Mouse (Mus musculus) adrenal gland, postnatal 10 days (tissue): ENCODE measurements around the gene Cenpa. TPM values are rescaled to one million over a fixed set of nuclear protein-coding genes. Genes with fewer than 3 reads are reported as not detected.
A peak's percentile ranks its signal among the peaks of the same experiment; 100 is the strongest.
"Not testable (repeated sequence)": the region's sequence is repeated elsewhere in the genome, so short reads cannot be mapped to it uniquely, and the experiment has no call there.

Experiments used
- DNase-seq: peaks from one replicate; pipeline ENCODE4 v3.0.0; 2021; ENCODE audit warnings: mixed read lengths
- total RNA-seq, 2 experiments: library from RNA; stranded (reverse); gene quantifications; 2 replicates each; pipeline ENCODE4 v1.2.3; 2021

Cenpa gene
- total RNA-seq, 2 experiments from 2014 or later, result 38.0 to 54.0 TPM

DNA sequence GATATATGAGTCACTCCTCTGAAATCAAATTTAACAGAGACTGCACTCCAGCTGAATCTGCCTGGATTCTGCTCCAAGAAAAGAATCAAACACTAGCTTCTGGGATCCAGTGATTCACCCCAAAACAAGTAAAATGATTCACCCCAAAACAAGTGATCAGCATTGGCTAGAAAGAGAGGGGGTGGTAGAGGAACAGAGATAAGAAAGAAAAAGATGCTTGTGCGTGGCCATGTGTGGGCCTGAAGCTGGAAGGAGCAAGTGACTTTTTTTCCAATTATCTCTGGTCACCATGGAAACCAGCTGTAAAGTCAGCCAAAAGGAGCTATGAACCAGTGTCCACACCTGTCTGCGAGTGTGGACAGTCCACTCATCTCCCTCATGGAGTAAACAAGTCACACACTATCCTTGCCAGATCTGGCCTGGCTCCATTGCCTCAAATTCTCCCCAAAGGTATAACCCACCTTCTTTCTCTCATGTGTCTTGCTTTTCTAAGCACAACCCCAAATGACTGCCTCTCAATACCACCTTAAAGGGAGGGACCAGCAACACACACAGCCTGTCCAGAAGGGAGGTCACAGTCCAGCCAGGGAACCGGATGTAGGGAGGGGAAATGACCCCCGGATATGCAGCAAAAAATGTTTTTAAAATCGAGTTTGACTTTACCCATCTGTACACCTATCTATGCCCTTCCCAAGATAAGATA is 22.9 kb upstream of the Cenpa start:
- DNase-seq, result peak; percentile 5

DNA sequence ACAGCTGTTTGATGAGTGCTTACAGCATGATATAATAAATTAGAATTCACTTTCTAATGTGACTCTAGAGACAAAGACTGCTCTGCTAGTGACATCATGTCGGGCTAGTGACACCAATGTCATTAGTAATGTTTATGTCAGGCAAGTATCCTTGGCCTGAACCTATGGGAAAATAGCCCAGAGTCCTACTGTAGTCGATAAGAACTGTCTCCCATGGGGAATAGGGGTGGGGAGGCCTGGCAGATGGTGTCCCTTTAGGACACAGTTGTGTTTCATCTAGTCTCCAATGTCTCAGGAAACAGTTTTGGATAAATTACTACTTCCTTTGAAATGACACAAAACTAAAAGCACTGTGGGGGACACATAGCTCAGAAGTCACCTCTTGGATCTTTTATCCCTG is 20.5 kb upstream of the Cenpa start:
- peak; percentile 17 for DNase-seq

DNA sequence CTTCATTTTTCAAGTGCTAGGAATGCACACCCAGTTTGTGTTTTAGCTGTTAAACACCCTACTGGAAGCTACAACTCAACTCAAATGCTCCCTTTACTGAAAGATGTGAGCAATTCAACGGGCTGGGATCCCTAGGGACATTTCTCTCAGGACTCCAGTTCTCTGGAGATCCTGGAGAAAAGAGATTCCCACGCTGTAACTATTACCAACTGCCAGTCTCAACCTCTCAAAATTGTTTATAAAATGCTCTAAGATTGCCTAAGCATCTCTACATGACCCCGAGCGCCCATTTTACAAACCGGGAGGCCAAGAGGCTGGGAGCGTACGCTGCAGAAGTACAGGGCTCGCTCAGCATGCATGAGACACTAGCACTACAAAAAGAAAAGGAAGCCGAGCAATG is 19.2 kb upstream of the Cenpa start:
- DNase-seq, result no peak

DNA sequence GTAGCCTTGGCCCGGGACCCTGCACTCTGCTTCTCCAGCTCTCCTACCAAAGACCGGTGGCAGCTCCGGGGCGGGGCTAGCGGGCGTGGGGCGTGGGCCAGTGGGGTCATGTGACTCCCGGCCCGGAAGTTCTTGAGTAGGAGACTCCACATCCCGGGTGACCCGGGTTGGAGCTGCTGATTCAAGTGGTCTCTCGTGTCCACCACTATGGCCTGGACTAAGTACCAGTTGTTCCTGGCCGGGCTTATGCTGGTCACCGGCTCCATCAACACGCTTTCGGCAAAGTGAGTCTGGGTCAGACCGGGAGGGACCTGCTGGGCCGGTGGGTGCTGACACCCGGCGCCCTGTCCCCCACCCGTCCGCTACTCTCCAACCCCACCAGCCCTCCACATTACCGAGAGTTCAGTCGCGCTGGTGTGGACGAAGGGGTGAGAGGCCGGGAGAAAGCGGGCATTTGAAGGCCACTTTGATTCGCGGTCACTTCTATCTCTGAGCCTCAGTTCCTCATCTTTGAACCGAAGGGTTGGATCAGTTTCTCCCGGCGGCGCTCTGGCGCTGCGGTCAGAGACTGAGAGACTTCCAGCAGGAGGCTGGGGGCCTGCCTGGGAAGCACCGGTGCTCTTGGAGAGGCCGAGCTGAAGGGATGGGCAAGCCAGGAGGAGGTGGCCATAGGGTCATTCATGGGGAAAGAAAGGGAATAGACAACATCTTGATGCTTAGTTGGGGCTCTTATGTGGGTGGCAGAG is 18.6 kb upstream of the Cenpa start, which contains the start of gene Slc35f6:
TSS of gene Slc35f6 (plus strand) at position 119 of the 746 bp plus-strand sequence.
- peak; percentile 97 for DNase-seq

DNA sequence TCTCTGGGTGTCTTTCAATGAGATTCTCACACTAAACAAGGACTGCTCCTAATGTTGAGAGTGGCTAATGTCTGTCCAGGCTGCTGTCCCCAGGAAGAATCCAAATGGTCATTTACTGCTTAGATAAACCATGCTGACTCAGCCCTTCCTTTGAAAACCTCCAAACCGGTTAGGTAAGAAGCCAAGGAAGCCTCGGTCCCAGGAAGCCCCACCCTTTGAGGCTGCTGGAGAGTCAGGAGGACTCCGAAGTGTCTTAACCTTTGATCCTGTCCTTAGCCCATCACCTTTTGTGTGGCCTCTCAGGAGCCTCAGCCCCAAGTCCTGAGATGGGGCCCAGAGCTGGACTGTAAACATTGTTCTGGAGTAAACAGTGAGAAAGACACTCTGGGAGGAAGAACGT is 17.0 kb upstream of the Cenpa start:
- no peak for DNase-seq

DNA sequence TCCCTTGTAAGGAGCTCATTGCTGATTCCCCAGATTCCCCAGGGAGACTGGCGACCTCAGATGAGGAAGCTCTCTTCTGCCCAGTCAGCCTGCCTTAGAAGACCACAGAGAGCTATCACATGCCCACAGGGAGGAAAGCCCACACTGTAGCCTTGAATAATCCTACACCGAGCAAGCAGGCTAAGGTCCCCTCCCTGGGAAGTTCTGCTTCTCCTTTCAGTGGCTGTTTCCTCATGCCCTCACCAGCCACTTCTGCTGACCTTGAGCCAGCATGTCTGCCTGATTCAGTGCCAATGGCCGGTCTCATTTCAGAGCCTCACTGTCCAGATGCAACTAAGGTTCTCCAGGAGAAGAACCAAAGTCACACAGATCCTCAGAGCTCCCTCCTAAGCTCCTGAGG is 15.8 kb upstream of the Cenpa start:
- DNase-seq, result peak; percentile 56

DNA sequence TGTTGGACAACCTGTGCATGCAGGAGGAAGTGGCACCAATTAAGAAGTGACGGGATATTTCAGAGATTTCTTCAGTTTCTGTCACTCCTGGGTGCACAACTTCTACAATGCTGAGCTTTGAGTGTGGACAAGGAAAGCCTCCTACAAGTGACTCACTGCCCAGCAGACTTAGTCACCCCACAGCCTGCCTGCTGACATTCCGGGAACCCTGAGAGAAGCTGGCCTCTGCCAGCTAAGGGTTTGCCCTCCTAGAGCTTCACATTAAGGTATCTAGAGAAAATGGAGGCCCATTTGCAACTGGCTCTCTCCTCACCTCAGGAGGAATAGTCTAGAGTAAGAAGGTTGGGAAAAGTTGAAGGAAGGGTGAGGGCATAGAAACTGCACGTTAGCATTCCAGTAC is 15.0 kb upstream of the Cenpa start:
- peak; percentile 42 for DNase-seq

DNA sequence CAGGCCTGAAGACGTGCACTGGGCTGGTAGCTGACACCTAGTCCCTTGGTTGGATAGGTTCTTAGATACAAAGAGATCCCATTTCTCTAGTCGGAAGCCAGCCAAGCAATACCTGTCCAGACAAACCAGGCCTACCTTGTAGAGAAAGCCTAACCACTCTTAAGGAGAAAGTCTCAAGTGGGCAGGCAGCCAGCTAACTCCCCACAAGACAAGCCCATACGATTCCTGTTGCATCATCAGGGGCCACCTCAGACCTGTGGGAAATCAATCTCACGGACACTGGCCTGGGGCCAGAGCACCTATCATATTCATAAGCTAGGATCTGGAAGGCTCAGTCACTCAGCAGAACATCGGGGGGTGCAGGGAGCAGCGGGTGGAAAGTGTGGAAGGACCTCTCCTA is 13.3 kb upstream of the Cenpa start:
- no peak for DNase-seq

DNA sequence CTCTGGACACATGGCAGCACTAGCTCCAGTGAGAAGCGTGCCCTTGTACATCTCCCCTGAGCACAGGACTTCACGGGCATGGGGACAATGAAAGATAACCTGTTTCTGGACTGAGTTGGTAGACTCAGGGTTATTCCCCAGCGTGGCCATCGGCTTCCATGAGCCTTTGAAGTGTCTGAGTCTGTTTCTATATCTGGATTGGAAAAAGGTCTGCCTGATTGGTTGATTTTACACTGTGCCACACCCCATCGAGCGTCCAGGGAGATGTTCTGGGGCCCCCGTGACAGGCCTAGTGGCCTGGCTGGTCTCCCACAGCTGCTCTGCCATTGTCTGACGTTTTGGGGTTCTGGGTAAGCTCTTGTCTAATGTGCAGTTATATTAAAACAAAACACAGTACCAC is 11.5 kb upstream of the Cenpa start:
- no peak for DNase-seq

DNA sequence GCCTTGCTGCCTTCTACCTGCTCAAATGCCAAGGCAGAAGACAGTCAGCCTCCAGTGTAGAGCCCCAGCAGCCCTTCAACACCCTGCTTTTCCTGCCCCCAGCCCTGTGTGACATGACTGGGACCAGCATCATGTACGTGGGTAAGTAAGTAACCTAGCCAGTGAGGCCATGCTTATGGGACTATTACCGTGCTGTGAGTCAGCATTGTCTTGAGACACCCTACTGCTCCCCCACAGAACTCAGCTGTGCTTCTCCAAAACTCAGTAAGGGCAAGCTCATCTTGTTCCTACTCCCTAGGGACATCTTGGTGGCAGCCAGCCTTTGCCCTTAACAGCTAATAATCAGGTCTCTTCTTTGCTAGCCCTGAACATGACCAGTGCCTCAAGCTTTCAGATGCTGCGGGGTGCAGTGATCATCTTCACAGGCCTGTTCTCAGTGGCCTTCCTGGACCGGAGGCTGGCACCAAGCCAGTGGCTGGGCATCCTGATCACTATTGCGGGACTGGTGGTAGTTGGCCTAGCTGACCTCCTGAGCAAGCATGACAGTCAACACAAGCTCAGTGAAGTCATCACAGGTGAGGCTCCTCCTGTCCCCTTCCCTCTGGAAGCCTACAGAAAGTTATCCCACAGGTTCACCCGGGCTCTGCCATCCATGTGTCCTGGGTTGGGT is 10.9 kb upstream of the Cenpa start:
- no peak for DNase-seq

DNA sequence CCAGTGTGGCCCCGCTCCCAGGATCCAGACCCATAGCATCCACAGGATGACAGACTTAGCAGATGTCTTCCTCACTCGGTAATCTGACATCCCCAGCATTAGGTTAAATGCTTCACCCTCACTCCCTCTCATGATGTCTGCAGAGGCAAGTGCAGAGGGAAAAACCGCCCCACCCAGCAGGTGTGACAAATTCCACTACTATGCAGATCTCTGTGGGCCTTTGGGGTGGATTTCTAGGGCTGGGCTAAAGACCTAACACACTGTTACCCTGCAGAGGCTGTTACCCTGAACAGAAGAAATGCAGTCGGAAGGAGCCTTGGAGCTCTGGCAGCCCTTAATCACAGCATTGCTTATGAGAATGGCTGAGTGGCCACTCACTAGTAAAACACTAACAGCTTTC is 7.5 kb upstream of the Cenpa start:
- no peak for DNase-seq

DNA sequence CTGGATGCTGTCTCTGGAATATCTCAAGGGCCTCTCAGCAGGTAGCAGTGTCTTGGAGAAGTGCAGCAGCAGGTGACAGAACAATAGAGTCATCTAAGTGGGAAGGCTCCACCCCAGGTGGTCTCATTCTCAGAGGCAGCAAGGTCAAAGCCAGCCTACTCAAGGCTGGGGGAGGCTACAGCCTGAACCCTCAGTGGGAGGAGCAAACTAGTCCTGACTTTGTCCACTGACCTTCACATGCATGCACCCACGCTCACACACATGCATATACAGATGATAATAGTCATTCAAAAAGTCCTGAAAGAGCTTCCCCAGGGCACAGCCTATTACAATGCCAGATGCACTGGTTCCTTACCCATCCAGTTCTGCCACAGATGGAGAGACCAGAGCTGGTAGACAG is 6.3 kb upstream of the Cenpa start:
- DNase-seq, result no peak

DNA sequence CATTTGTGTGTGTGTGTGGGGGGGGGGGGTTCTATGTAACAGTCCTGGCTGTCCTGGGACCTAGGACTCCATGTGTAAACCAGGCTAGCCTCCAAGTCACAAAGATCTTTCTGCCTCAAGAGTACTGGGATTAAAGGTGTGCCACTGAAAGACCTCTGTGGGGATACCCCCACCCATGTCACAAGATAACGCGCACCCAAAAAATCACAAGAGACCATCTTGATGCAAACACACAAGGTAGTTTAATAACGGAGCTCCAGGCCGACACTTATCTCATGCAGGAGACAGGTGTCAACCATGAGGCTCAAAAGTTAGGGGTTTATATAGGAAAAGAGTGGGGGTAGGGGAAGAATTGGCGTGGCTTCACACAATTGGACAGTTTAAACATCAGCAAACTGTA is 5.8 kb upstream of the Cenpa start:
- DNase-seq, result no peak

DNA sequence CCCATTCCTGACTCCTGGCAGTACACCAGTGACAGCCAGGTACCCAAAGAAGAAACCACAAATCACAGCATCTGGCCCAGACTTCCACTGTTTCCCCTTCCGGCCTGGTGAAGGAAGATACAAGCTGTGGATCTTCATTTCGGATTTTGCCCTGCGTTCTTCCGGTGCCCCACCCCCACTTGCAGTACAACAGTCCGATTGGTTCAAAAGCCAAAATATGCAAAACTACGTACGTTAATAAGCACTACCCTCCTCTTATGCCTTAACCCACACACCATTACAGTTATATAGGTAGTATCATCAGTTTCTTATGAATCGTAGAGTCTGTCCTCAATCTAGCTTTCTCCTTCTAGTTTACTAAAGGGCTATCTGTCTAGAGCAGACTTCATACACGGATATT is 1.2 kb upstream of the Cenpa start:
- no peak for DNase-seq

DNA sequence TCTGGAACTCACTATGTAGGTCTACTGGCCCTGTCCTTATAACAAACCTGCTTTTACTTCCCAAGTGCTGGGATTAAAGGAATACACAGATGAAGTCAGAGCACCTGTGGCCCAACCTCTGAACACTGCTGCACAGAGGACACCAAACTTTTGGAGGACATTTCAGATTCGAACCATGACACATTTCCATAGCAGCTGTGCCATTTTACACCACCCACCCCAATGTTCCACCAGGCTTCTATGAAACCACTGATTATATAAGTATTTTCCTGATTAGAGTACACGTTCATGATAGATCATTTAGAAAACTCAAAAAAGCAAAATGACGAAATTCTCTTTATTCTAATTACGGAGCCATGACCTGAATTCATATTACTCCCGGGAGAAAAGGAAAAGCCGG is 609 bp upstream of the Cenpa start:
- DNase-seq, result no peak

DNA sequence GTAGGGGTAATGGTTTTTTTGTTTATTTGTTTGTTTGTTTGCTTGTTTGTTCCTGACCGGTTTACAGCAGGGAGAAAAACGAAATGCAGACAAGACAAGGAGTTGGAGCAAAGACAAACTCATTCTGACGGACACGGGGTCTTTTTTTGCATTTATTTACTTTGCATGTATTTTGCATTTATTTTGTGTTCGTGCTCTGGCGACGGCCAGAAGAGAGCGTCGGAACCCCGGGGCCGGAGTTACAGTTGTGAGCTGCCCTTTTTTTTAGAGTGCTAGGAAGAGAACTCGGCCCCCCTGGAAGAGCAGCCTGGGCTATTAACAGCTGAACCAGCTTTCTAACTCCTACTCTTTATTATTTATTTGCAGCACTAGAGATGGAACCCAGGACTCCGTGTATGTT is 638 bp downstream of the Cenpa start:
- DNase-seq, result no peak

DNA sequence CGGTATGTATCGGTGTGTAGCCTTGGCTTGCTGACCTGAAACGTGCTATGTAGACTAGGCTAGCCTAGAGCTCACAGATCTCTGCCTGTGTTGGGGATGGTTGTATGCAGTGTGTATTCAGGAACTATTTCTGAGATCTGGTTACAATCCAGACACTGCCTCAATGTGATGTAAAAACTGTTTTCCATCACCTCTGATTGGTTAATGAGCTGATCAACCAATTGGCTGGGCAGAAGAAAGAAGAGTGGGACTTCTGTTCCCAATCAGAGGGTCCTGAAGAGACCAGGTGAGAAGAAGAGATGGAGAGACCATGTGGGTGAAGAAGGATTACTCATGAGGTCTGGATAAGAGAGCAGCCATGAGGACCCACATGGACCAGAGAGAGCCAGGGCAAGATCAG is 1.1 kb downstream of the Cenpa start:
- no peak for DNase-seq

DNA sequence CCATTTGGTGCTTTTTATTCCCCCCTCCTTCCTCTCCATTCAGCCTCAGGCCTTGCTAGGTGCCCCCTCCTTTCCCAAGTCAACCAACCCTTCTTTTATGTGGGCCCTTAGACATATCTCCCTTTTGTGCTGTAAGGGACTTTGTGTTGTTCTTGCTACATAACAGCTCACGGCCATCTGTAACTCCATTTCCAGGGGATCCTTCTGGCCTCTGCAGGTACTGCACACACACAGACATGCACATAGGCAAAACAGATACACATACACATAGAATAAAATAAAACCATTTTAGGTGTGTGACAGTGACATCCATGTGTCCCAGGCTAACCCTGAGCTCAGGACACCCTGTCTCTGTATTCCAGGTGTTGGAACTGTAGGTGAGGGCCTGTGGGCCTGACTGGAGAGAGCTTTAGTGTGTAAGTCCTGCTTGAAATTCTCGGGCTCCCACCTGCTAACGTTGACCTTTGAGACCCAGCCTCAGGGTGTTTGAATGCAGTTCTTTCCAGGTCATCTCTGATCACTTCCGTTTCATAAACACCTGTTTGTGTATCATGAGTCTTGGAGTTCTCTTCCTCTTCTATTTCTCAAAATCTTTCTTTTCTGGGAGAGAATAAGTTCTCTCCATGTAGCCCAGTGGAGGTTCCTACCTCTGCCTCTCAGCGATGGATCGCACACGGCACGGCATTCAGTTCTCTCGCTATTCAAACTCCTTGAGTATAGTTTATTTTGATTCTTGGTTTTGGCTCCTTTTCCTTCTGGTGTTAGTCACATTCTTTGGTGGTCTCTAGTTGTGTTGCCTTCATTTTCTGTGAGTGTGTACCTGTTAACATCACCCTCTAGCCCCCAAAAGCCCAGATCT is 2.3 kb downstream of the Cenpa start:
- DNase-seq, result no peak

DNA sequence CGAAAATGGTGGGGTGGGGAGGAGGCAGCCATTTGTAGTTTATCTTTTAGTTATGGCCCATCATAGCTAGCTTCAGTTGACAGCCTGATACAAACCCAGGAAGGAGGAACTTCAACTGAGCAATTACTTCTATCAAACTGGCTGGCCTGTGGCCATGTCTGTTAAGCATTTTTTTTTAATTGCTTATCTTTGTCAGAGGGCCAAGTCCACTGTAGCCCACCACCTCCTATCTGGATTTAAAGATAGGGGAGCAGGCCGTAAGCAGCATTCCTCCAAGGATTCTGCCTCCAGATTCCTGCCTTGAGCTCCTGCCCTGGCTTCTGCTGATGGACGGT is 2.9 kb downstream of the Cenpa start:
- no peak for DNase-seq

DNA sequence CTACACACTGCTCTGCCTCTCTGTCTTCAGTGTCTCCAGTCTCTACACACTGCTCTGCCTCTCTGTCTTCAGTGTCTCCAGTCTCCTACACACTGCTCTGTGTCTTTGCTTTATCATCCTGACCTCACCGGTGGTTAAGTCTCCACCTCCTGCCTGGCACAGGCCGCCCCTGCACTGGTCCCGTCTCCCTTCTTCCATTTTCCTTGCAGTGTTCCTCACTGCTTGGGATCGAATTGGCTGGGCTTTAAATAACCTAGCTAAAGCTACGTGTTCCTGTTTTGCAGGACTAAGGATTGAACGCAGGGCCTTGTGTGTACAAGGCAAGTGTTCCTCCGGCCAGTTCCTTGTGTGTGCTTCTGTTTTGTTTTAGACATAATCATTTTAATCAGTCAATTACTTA is 3.5 kb downstream of the Cenpa start:
- DNase-seq, result no peak

DNA sequence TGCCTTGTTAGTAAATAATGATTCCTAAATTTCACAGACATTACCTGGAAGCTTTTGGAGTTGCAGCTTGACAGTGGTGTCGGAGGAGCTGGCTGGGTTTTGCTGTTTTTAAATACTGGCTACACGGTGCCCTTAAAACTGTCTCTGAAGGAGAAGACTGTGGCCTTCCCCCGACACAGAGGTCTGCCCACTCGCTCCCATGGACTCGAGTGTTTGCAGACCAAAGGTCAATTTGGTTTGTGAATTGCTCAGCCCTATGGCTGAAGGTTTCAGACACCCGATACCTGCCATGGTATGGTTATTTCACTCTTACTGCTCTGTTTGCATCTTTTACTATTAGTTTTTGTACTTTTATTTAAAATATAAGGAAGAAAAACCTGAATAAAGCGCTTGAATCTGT is 7.4 kb downstream of the Cenpa start:
- no peak for DNase-seq

DNA sequence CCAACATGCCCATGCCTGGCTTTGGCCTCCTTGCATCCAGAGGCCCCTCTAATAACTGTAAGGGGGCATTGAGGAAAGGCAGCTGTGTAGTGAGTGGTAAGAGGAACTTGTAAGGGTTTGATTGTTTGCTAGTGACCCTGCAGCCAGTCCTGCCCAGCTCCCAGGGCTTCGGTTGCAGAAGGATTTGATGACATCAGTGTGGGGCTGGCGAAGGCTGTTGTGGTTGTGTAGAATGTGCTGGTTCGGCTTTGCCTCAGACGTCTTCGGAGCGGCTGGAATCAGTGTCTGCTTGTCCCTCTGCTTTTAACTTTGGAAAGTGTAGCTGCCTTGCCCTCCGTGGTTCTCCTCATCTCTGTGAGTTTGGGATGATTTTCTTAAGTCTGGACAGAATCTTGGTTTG is 10.2 kb downstream of the Cenpa start:
- DNase-seq, result no peak

DNA sequence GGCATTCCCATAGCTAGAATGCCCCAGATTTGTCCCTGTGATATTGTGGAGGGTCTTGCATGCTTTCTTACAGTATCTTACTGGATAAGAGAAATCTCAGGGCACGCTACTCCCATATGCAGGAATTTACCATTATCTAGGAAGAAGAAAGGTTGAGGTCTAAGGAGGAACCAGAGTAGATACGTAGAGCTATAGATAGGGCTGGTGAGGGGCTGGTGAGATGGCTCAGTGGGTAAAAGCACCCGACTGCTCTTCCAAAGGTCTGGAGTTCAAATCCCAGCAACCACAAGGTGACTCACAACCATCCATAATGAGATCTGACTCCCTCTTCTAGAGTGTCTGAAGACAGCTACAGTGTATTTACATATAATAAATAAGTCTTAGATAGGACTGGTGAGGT is 11.5 kb downstream of the Cenpa start:
- DNase-seq, result not testable (repeated sequence)
